Mouse (Mus musculus) ES-Bruce4 (cell line): Measurements from ENCODE around the gene Bola2.

Experiments used
- CTCF ChIP-seq: IDR thresholded peaks from one replicate; pipeline ENCODE4 v1.8.1; 2011; ENCODE audit warnings: low read depth, low read length
- EP300 ChIP-seq: IDR thresholded peaks from 2 replicates; pipeline ENCODE4 v1.6.1; 2011; ENCODE audit warnings: low read depth, low read length; ENCODE audit not compliant: insufficient read depth
- POLR2A ChIP-seq: IDR thresholded peaks from one replicate; pipeline ENCODE4 v1.8.1; 2011; ENCODE audit warnings: low read length; ENCODE audit not compliant: insufficient read depth

- TF ChIP-seq CTCF = no peak
- TF ChIP-seq POLR2A = no peak
- TF ChIP-seq EP300 = no peak
Observed at GRCm38 (mm10) chr7:126740132-126740735, 45.0 kb downstream of the Bola2 start.
